Comparison of ENCODE assay signal across 10 mouse cellular contexts in the genomic region with DNA sequence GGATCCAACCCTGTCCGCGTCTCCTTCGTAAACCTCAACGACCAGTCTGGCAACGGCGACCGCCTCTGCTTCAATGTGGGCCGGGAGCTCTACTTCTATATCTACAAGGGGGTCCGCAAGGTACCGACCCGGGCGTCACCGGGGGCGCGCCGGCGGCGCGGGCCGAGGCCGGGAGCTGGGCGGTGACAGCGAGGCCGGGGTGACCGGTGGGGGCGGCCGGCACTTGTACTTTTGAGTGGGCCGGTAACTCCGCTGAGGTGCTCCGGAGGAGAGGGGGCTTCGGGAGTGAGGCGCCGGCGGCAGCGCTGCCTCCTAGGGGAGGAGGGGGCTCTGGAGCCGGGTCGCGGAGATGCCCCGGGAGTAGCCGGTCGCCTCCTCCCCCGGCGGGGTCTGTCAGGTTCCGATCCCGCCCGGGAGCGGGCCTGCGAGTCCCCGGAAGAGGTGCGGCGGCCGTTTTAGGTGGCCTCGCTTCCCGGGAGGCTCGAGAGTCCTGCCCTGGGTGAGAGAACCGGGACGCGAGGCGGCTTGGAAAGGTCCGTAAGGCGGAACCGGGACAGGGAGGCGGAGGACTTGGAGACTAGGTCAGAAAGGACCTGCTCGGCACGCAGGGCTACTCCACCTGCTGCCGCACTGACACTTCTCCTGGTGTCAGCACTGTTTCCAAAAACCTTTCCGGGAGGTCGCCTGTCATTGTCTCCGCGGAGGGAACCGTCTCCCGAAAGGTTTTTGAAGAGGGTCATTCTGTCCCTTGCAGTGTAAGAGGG. TPM values are rescaled to one million over a fixed set of nuclear protein-coding genes. Genes with fewer than 3 reads are reported as not detected.
A peak's percentile ranks its signal among the peaks of the same experiment; 100 is the strongest.
DNase-seq lines count a peak whose midpoint lies in the region; ATAC-seq lines count a peak whose summit lies in the region.
"Had no signal": no experiment of that assay in that cellular context is flagged by ENCODE, and none has a peak within 500 bp of the region (broad histone marks: within the 10 kb centered on the region; RNA-seq: fewer than 3 reads in every experiment).

No protein-coding gene starts in this region.

- peaks cover 30% of the 10 kb centered on the region for H3K27me3 ChIP-seq in erythroblast, embryonic 14.5 days (ENCODE audit: control insufficient read depth)
- peaks cover 6% of the 10 kb centered on the region for H3K27me3 ChIP-seq in hindbrain, embryonic 14.5 days (ENCODE audit: control insufficient read depth, insufficient read depth, low read length)
- no peaks in the 10 kb centered on the region; the same call in 1 of the 2 replicates for H3K27me3 ChIP-seq in midbrain, embryonic 16.5 days (ENCODE audit: control insufficient read depth, insufficient read depth, low read depth, low read length)

- H3K4me3 ChIP-seq in erythroblast, embryonic 14.5 days (replicated peaks), result peak overlapping the region; percentile 98
- peak overlapping the region; percentile 87 for H3K4me3 ChIP-seq in hindbrain, embryonic 14.5 days (replicated peaks; ENCODE audit: low read length)
- H3K4me3 ChIP-seq in midbrain, embryonic 16.5 days (ENCODE audit: low read depth, low read length), result peak overlapping the region; percentile 100

- WGBS in hindbrain, embryonic 14.5 days, result under 1% methylated on average over 67 of the region's 72 CpGs
- WGBS in midbrain, embryonic 16.5 days, result under 1% methylated on average over 70 of the region's 72 CpGs

- peaks cover 3% of the 10 kb centered on the region; the same call in 1 of the 2 replicates for H3K9me3 ChIP-seq in erythroblast, embryonic 14.5 days (ENCODE audit: control insufficient read depth, low read length)
- no peaks in the 10 kb centered on the region for H3K9me3 ChIP-seq in hindbrain, embryonic 14.5 days (ENCODE audit: control insufficient read depth, low read length)
- H3K9me3 ChIP-seq in midbrain, embryonic 16.5 days (replicated peaks; ENCODE audit: control insufficient read depth, low read length, poor library complexity, severe bottlenecking), result no peaks in the 10 kb centered on the region

- intact Hi-C loops in left cerebral cortex, postnatal 4 days (cut with DNase I), result loop anchor here (5.0 to 10.0 kb wide), 2 partner anchors 64 to 106 kb away; partner anchors contain the start of gene Mok

- H3K9ac ChIP-seq in hindbrain, embryonic 14.5 days, result peak overlapping the region; percentile 79
- H3K9ac ChIP-seq in midbrain, embryonic 16.5 days (ENCODE audit: low read depth, low read length), result peak overlapping the region; percentile 90

- peak; percentile 81 for ATAC-seq in hindbrain, embryonic 14.5 days (ENCODE audit: low FRiP score)
- ATAC-seq in midbrain, embryonic 16.5 days, result peak; percentile 81

- H3K4me2 ChIP-seq in hindbrain, embryonic 14.5 days (replicated peaks), result peak overlapping the region; percentile 66
- H3K4me2 ChIP-seq in midbrain, embryonic 16.5 days (ENCODE audit: low read length), result peak overlapping the region; percentile 93

- H3K4me1 ChIP-seq in erythroblast, embryonic 14.5 days (ENCODE audit: control insufficient read depth), result peaks cover 29% of the 10 kb centered on the region
- peaks cover 12% of the 10 kb centered on the region for H3K4me1 ChIP-seq in hindbrain, embryonic 14.5 days (replicated peaks; ENCODE audit: control insufficient read depth, insufficient read depth, low read length)
- peaks cover 21% of the 10 kb centered on the region for H3K4me1 ChIP-seq in midbrain, embryonic 16.5 days (ENCODE audit: control insufficient read depth, insufficient read depth, low read length)

- H3K36me3 ChIP-seq in erythroblast, embryonic 14.5 days (ENCODE audit: control insufficient read depth), result peaks cover 9% of the 10 kb centered on the region
- no peaks in the 10 kb centered on the region for H3K36me3 ChIP-seq in hindbrain, embryonic 14.5 days (replicated peaks; ENCODE audit: control insufficient read depth, insufficient read depth)
- no peaks in the 10 kb centered on the region for H3K36me3 ChIP-seq in midbrain, embryonic 16.5 days (ENCODE audit: control insufficient read depth, insufficient read depth, low read length)

- peak overlapping the region; percentile 85 for H3K27ac ChIP-seq in hindbrain, embryonic 14.5 days
- peak overlapping the region; percentile 90 for H3K27ac ChIP-seq in midbrain, embryonic 16.5 days (ENCODE audit: low read length)

- peak; percentile 9 to 22 for DNase-seq in layer of hippocampus, adult 18-20 months (ENCODE audit: low spot score in 2 of 2)
- no peak for DNase-seq in layer of hippocampus, postnatal 36 days
- DNase-seq in MN1 (ENCODE audit: low spot score) (peak; percentile 17), liver (peak; percentile 55)
- DNase-seq in hindbrain, embryonic 14.5 days (ENCODE audit: low spot score), result no peak
- no peak for DNase-seq in left cerebral cortex, postnatal 4 days

RNA-seq across cellular contexts. Expression of gene Wdr20, which starts 0.6 kb away (rescaled TPM):
- 10 to 100 TPM; 44.7 to 50.9 TPM for total RNA-seq in layer of hippocampus, adult 18-20 months (2021)
- 10 to 100 TPM; 42.2 to 45.1 TPM for total RNA-seq in layer of hippocampus, postnatal 36 days (2021)
- 0.67 and 1.6 TPM in 2 replicates for polyA plus RNA-seq in erythroblast, embryonic 14.5 days (2012)
- 21.8 and 26.6 TPM in 2 replicates for polyA plus RNA-seq in hindbrain, embryonic 14.5 days (2014; fragmentation: Nextera tagmentation; extraction: Ambion mirVana)
- polyA plus RNA-seq in midbrain, embryonic 16.5 days (2015; fragmentation: Nextera tagmentation; extraction: Ambion mirVana), result 23.4 and 24.3 TPM in 2 replicates
- total RNA-seq in left cerebral cortex, postnatal 4 days (2021), result 10 to 100 TPM; 37.8 to 46.8 TPM

RNA-seq across cellular contexts. Expression of gene Hsp90aa1, which starts 35.8 kb away (rescaled TPM):
- total RNA-seq in layer of hippocampus, adult 18-20 months (2021), result 1,000 to 10,000 TPM; 1,024 to 1,077 TPM
- 1,000 to 10,000 TPM; 1,068 to 1,130 TPM for total RNA-seq in layer of hippocampus, postnatal 36 days (2021)
- 16.7 and 20.5 TPM in 2 replicates for polyA plus RNA-seq in erythroblast, embryonic 14.5 days (2012)
- polyA plus RNA-seq in hindbrain, embryonic 14.5 days (2014; fragmentation: Nextera tagmentation; extraction: Ambion mirVana), result 1,388 and 1,430 TPM in 2 replicates
- 1,533 and 1,562 TPM in 2 replicates for polyA plus RNA-seq in midbrain, embryonic 16.5 days (2015; fragmentation: Nextera tagmentation; extraction: Ambion mirVana)
- total RNA-seq in left cerebral cortex, postnatal 4 days (2021), result 100 to 1,000 TPM; 862 to 917 TPM

RNA-seq across cellular contexts. Expression of gene 1700001K19Rik, which starts 55.9 kb away (rescaled TPM):
- total RNA-seq in layer of hippocampus, adult 18-20 months (2021), result not detected
- total RNA-seq in layer of hippocampus, postnatal 36 days (2021), result not detected
- polyA plus RNA-seq in erythroblast, embryonic 14.5 days (2012), result not detected in 2 replicates
- 0.28 and 0.37 TPM in 2 replicates for polyA plus RNA-seq in hindbrain, embryonic 14.5 days (2014; fragmentation: Nextera tagmentation; extraction: Ambion mirVana)
- polyA plus RNA-seq in midbrain, embryonic 16.5 days (2015; fragmentation: Nextera tagmentation; extraction: Ambion mirVana), result 0.45 TPM in 1 of 2 replicates, not detected in the other
- total RNA-seq in left cerebral cortex, postnatal 4 days (2021), result not detected
- total RNA-seq: left cerebral cortex, postnatal 10 days had no signal
- polyA plus RNA-seq: brain, embryonic 14.5 days had no signal

Comparison
In these comparisons a context has a peak if more than half of its experiments do, and no peak if none do; other contexts are left out.
1. DNase-seq: peak in layer of hippocampus, adult 18-20 months (2 of 2), MN1 (single experiment) and liver (single experiment); none in layer of hippocampus, postnatal 36 days (0 of 2), hindbrain, embryonic 14.5 days (single experiment) and left cerebral cortex, postnatal 4 days (single experiment).
2. Peak in every context shown above with its lines, with median percentiles within 50 percentile points of each other: H3K4me3 ChIP-seq.